Mouse (Mus musculus) neural tube, embryonic 15.5 days (tissue): ENCODE data around the gene Il22. TPM values are rescaled to one million over a fixed set of nuclear protein-coding genes. Genes with fewer than 3 reads are reported as not detected.
A peak's percentile ranks its signal among the peaks of the same experiment; 100 is the strongest.
"Not testable (repeated sequence)": the region's sequence is repeated elsewhere in the genome, so short reads cannot be mapped to it uniquely, and the experiment has no call there.

Experiments
- ATAC-seq: fragments of 200-750 bp; cut with Nextera tagmentation; 2 replicates; pipeline ENCODE4 v1.8.0; 2017; ENCODE audit warnings: mild to moderate bottlenecking, moderate TSS enrichment, moderate library complexity; ENCODE audit not compliant: low FRiP score
- H3K27ac ChIP-seq: fragments of 300-500 bp; sonication (generic); replicated peaks from 2 replicates; pipeline ENCODE4 v1.5.1; 2015; ENCODE audit warnings: mild to moderate bottlenecking, inconsistent platforms
- H3K27me3 ChIP-seq: fragments of 300-500 bp; sonication (generic); replicated peaks from 2 replicates; pipeline ENCODE4 v1.6.1; 2015; ENCODE audit warnings: inconsistent platforms
- H3K36me3 ChIP-seq: fragments of 300-500 bp; sonication (generic); 2 replicates; pipeline ENCODE4 v1.6.1; 2015; ENCODE audit warnings: inconsistent platforms
- H3K4me1 ChIP-seq: fragments of 300-500 bp; sonication (generic); 2 replicates; pipeline ENCODE4 v1.6.1; 2015; ENCODE audit warnings: inconsistent platforms
- H3K4me2 ChIP-seq: fragments of 300-500 bp; sonication (generic); 2 replicates; pipeline ENCODE4 v1.6.1; 2015; ENCODE audit warnings: inconsistent platforms, mild to moderate bottlenecking, moderate library complexity
- H3K4me3 ChIP-seq: fragments of 300-500 bp; sonication (generic); replicated peaks from 2 replicates; pipeline ENCODE4 v1.5.1; 2015; ENCODE audit warnings: mild to moderate bottlenecking, inconsistent platforms
- H3K9ac ChIP-seq: fragments of 300-500 bp; sonication (generic); replicated peaks from 2 replicates; pipeline ENCODE4 v1.6.1; 2015; ENCODE audit warnings: mild to moderate bottlenecking, inconsistent platforms
- H3K9me3 ChIP-seq: fragments of 300-500 bp; sonication (generic); replicated peaks from 2 replicates; pipeline ENCODE4 v1.6.1; 2016; ENCODE audit warnings: inconsistent platforms
- WGBS: fragments of 180-500 bp; shearing (Covaris S2); methylation state at CpG from one replicate; pipeline ENCODE4 v1.1.7; 2015; ENCODE audit warnings: mixed read lengths; 5-methylcytosine and 5-hydroxymethylcytosine counted together
- polyA plus RNA-seq: library from polyadenylated mRNA; unstranded; fragments of >200 nt; fragmentation: Nextera tagmentation; extraction: Ambion mirVana; gene quantifications from 2 replicates; pipeline ENCODE4 v1.2.1, GENCODE M21; 2015

Gene Il22
- polyA plus RNA-seq, 1 experiment from 2014 or later: not detected

DNA sequence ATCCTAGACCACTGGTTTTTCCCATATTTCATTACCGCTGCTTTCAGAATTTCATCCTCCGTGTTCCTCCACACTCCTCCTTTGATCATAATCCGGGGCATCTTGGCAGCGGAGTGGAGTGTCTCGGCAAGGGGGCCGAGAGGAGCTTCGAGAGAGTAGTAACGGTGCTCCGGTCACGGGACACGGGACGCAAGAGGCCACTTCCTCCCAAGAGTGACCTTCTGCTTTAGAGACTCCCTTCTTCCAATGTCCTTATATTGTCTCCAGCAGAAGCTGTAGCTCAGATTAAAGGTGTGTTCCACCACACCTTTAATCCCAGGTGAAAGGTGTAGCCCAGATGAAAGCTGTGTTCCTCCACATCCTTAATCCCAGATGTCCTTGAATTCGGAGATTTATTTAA, 35.9 kb downstream of the Il22 start, which contains the start of gene Gm32717:
Gene Gm32717 (minus strand): TSS at position 101 of the 400 bp plus-strand sequence.
- ATAC-seq, H3K27ac ChIP-seq, H3K9ac ChIP-seq, H3K9me3 ChIP-seq, H3K36me3 ChIP-seq, H3K4me3 ChIP-seq, H3K4me1 ChIP-seq, H3K4me2 ChIP-seq, H3K27me3 ChIP-seq: not testable (repeated sequence)
- WGBS: no CpG with 5 or more reads among the region's 13 CpGs

DNA sequence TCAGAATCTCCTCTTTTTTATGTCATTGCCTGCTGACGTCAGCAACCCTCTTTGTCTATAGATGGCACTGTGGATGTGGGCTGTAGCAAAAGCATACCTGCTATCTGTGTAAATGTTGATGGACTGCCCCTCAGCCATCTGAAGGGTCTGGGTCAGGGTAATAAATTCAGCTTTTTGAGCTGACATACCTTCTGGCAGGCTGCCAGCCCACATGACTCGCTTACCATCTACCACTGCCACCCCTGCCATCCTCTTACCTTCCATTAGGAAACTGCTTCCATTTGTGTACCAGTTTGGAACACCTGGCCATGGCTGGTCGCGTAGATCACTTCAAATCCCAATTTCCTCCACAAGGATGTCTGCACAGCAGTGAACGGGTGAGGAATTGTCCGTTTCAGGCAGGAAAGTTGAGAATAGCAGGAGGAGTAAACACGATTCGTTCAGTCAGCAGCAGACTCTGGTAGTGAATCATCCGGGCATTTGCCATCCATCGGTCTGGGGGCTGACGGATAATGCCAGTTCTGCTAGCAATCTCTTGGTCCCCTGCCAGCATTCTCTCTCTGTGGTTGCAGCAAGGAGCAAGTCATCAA, 44.4 kb downstream of the Il22 start:
- H3K9me3 ChIP-seq, H3K4me2 ChIP-seq, H3K27ac ChIP-seq, H3K9ac ChIP-seq, H3K27me3 ChIP-seq, H3K36me3 ChIP-seq, H3K4me3 ChIP-seq, H3K4me1 ChIP-seq, ATAC-seq: not testable (repeated sequence)
- 49% methylated on average over 11 of the region's 11 CpGs for WGBS

DNA sequence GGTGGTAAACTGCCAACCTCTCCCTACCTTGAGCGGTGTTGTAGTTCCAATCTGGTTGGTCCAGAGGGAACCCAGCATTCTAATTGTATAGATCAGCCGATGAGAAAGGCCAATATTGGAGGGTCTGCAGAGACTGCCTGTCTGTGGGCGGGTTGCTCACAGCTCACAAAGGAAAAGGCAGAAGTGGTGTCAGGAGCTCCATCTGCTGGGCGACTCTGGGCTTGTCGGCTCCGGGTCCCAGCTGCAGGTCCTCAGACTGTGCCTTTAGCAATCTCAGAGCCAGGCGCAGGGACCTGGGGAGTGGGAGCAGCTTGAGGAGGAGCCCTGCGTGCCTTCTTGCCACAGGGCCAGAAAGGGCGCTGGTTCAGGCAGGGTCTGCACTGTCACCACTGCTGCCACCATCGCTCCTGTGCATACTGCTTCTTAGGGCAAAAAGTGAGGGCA, 46.1 kb downstream of the Il22 start:
- Histone ChIP-seq H3K9me3 (no peaks in the 10 kb centered on the region), H3K4me3 (no peak overlapping the region), H3K9ac (no peak overlapping the region), H3K27me3 (no peaks in the 10 kb centered on the region), H3K4me1 (peaks cover 6% of the 10 kb centered on the region), H3K4me2 (peak overlapping the region; percentile 47), H3K27ac (no peak overlapping the region), H3K36me3 (no peaks in the 10 kb centered on the region)
- ATAC-seq: peak; percentile 53; the same call in 1 of the 2 replicates
- 21% methylated on average over 10 of the region's 10 CpGs for WGBS

DNA sequence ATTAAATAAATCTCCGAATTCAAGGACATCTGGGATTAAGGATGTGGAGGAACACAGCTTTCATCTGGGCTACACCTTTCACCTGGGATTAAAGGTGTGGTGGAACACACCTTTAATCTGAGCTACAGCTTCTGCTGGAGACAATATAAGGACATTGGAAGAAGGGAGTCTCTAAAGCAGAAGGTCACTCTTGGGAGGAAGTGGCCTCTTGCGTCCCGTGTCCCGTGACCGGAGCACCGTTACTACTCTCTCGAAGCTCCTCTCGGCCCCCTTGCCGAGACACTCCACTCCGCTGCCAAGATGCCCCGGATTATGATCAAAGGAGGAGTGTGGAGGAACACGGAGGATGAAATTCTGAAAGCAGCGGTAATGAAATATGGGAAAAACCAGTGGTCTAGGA, 53.6 kb downstream of the Il22 start, which contains the start of gene Gm32802:
Gene Gm32802 (plus strand): TSS at position 301 of the 400 bp plus-strand sequence.
- not testable (repeated sequence) for ATAC-seq, H3K9me3 ChIP-seq, H3K27ac ChIP-seq, H3K9ac ChIP-seq, H3K4me3 ChIP-seq, H3K27me3 ChIP-seq, H3K4me1 ChIP-seq, H3K36me3 ChIP-seq, H3K4me2 ChIP-seq
- no CpG with 5 or more reads among the region's 13 CpGs for WGBS

Other genes with a start within 250 kb of the Il22 start
- 25.1 and 25.3 TPM in 2 replicates for gene Mdm1, start 63.1 kb upstream of the Il22 start, polyA plus RNA-seq
- gene Gm32717, start 35.8 kb downstream of the Il22 start, polyA plus RNA-seq: 0.15 and 0.22 TPM in 2 replicates
- 0.15 and 0.22 TPM in 2 replicates for gene Gm32802, start 53.7 kb downstream of the Il22 start, polyA plus RNA-seq
- not detected in 2 replicates for gene Iltifb, start 90.1 kb downstream of the Il22 start, polyA plus RNA-seq
- gene Gm9040, start 122.0 kb downstream of the Il22 start, polyA plus RNA-seq: not detected in 2 replicates
- gene Gm9044, start 127.5 kb downstream of the Il22 start, polyA plus RNA-seq: not detected in 2 replicates
- 0.09 TPM in 1 of 2 replicates, not detected in the other for gene Gm9045, start 132.9 kb downstream of the Il22 start, polyA plus RNA-seq
- not detected in 2 replicates for gene Gm9046, start 138.3 kb downstream of the Il22 start, polyA plus RNA-seq
- not detected in 2 replicates for gene Gm9048, start 143.7 kb downstream of the Il22 start, polyA plus RNA-seq
- gene Gm9049, start 149.2 kb downstream of the Il22 start, polyA plus RNA-seq: 0.09 TPM in 1 of 2 replicates, not detected in the other
- not detected in 2 replicates for gene Ifng, start 236.1 kb downstream of the Il22 start, polyA plus RNA-seq